Mouse (Mus musculus): Measurements from ENCODE around the gene Mrpl42. TPM values are rescaled to one million over a fixed set of nuclear protein-coding genes. Genes with fewer than 3 reads are reported as not detected.

Gene Mrpl42
- polyA plus RNA-seq, 1 experiment from 2014 or later: 233 TPM

DNA sequence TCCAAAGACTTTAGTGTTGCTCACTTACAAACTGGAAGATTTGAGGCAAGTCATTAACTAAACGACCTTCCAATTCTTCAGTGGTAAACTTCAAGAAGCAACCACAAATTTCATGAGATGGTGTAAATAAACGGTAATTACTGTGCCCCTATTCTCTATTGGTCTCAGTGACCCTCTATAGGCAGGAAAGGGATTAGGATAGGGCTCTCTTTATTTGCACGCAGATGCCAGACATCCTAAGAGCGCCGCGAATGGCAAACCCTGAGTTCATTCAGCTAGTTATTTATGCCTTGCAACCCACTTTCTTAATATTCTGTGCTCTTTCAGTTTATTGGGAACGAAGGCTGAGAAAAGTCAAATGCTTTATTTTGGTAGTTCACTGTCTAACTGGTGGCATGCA, 707 bp downstream of the Mrpl42 start:
- no peak for ATAC-seq
- Histone ChIP-seq H3K27ac (ENCODE audit: low read depth, low read length) (peak overlapping the region; percentile 60; the same call in 1 of the 2 replicates), H3K27me3 (replicated peaks; ENCODE audit: control insufficient read depth, insufficient read depth, low read length) (no peaks in the 10 kb centered on the region), H3K4me2 (replicated peaks; ENCODE audit: low read depth) (peak overlapping the region; percentile 59), H3K9ac (ENCODE audit: low read depth, low read length) (peak overlapping the region; percentile 48), H3K9me3 (ENCODE audit: control insufficient read depth) (no peaks in the 10 kb centered on the region), H3K4me3 (ENCODE audit: low read depth, low read length) (peak overlapping the region; percentile 63), H3K4me1 (replicated peaks; ENCODE audit: control insufficient read depth, insufficient read depth, low read length) (no peaks in the 10 kb centered on the region; the same call in 1 of the 2 replicates), H3K36me3 (ENCODE audit: control insufficient read depth, insufficient read depth) (peaks cover 9% of the 10 kb centered on the region; the same call in 1 of the 2 replicates)
- 2% methylated on average over 7 of the region's 7 CpGs for WGBS
- no peak for TF ChIP-seq CTCF (IDR thresholded peaks at IDR 0.05; ENCODE audit: low read depth)

DNA sequence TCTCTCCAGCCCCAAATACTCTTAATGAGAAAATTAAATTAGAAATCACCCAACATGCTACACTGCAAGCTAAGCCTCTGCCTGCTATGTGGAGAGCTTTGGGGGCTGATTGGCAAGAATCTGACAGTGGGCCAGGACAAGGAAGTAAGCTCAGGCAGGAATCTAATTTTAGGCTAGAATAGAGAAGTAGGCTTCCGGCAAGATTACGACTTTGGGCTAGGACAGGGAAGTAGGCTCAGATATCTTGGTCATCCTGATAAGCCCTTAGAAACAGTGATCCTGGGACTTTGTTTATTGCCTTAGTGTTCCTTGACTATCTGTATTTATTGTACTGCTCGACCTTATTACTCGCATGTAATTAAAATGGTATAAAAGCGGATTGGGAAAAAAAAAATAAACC, 7.5 kb downstream of the Mrpl42 start:
- Histone ChIP-seq H3K4me1 (replicated peaks; ENCODE audit: control insufficient read depth, insufficient read depth, low read length) (no peaks in the 10 kb centered on the region), H3K36me3 (ENCODE audit: control insufficient read depth, insufficient read depth) (peaks cover 71% of the 10 kb centered on the region), H3K27ac (ENCODE audit: low read depth, low read length) (no peak overlapping the region), H3K9ac (ENCODE audit: low read depth, low read length) (no peak overlapping the region), H3K27me3 (replicated peaks; ENCODE audit: control insufficient read depth, insufficient read depth, low read length) (no peaks in the 10 kb centered on the region), H3K4me2 (replicated peaks; ENCODE audit: low read depth) (no peak overlapping the region), H3K4me3 (ENCODE audit: low read depth, low read length) (no peak overlapping the region), H3K9me3 (ENCODE audit: control insufficient read depth) (no peaks in the 10 kb centered on the region)
- TF ChIP-seq CTCF (IDR thresholded peaks at IDR 0.05; ENCODE audit: low read depth): no peak
- 93% methylated on average over 5 of the region's 5 CpGs for WGBS
- no peak for ATAC-seq

DNA sequence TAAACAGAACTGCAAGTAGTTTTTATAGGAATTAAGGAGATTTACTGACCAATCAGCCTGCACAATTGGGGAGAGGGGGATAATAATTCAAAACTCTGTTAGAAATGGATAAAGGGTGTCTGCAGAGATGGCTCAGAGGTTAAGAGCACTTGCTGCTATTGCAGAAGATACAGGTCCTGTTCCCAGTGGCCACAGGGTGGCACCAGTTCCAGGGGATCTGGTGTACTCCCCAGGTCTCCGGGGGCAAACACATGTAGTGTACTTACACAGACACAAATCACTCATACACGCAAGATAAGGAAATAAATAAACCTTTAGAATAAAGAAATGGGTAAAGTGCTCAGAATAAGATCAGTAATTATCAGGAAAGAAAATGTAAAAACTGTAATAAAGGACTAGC, 12.1 kb downstream of the Mrpl42 start:
- peaks cover 89% of the 10 kb centered on the region for H3K36me3 ChIP-seq (ENCODE audit: control insufficient read depth, insufficient read depth)
- no peak overlapping the region for H3K4me2 ChIP-seq (replicated peaks; ENCODE audit: low read depth)
- no peaks in the 10 kb centered on the region for H3K27me3 ChIP-seq (replicated peaks; ENCODE audit: control insufficient read depth, insufficient read depth, low read length)
- H3K9me3 ChIP-seq (ENCODE audit: control insufficient read depth): no peaks in the 10 kb centered on the region
- H3K4me3 ChIP-seq (ENCODE audit: low read depth, low read length): no peak overlapping the region
- no peak overlapping the region for H3K27ac ChIP-seq (ENCODE audit: low read depth, low read length)
- WGBS: 71% methylated on average over 2 of the region's 2 CpGs
- TF ChIP-seq CTCF (IDR thresholded peaks at IDR 0.05; ENCODE audit: low read depth): peak; percentile 70
- no peaks in the 10 kb centered on the region for H3K4me1 ChIP-seq (replicated peaks; ENCODE audit: control insufficient read depth, insufficient read depth, low read length)
- no peak overlapping the region for H3K9ac ChIP-seq (ENCODE audit: low read depth, low read length)
- no peak for ATAC-seq

DNA sequence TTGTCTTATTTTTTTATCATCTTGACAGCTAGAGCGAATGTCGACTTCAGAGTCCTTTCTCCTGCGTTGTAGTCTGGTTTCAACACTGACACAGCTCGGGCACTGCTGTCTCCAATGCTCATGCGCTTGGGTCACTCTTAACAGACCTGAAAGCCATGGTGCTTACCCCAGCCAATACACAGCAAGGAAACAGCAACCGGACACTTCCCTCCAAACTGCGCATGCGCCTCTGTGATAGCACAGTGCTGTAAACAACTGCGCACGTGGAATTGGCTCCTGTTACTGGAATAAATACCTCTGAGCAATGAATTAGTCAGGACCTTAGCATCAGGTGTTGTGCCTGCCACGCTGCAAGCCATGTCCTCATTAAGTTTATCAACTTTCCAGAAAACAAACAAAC, 24.2 kb downstream of the Mrpl42 start:
- H3K4me1 ChIP-seq (replicated peaks; ENCODE audit: control insufficient read depth, insufficient read depth, low read length): no peaks in the 10 kb centered on the region
- H3K9me3 ChIP-seq (ENCODE audit: control insufficient read depth): no peaks in the 10 kb centered on the region
- no peak for TF ChIP-seq CTCF (IDR thresholded peaks at IDR 0.05; ENCODE audit: low read depth)
- WGBS: 85% methylated on average over 11 of the region's 11 CpGs
- no peak overlapping the region for H3K9ac ChIP-seq (ENCODE audit: low read depth, low read length)
- no peak for ATAC-seq
- H3K36me3 ChIP-seq (ENCODE audit: control insufficient read depth, insufficient read depth): peaks cover 1% of the 10 kb centered on the region; the same call in 1 of the 2 replicates
- no peak overlapping the region for H3K4me2 ChIP-seq (replicated peaks; ENCODE audit: low read depth)
- no peak overlapping the region for H3K4me3 ChIP-seq (ENCODE audit: low read depth, low read length)
- no peak overlapping the region for H3K27ac ChIP-seq (ENCODE audit: low read depth, low read length)
- no peaks in the 10 kb centered on the region for H3K27me3 ChIP-seq (replicated peaks; ENCODE audit: control insufficient read depth, insufficient read depth, low read length)

DNA sequence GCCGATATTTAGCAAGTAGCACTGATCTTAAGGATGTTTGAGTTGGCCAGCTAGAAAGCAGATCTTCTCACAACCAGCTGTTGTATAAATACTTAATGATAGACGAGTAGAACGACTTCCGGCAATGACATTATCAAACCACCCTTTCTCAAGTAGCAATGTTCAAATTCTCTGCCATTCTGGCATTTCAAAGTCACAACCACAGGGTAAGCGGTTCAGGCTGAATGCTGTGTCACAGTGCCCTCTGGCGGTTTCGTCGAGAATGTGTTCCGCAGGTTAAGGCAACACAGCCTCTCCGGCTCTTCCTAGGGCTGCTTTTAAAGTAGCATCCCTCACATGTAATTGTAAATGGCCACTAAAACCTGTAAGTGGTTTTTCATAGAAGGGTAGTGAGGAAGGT, 25.8 kb downstream of the Mrpl42 start:
- H3K27ac ChIP-seq (ENCODE audit: low read depth, low read length): no peak overlapping the region
- H3K36me3 ChIP-seq (ENCODE audit: control insufficient read depth, insufficient read depth): no peaks in the 10 kb centered on the region; the same call in 1 of the 2 replicates
- H3K4me1 ChIP-seq (replicated peaks; ENCODE audit: control insufficient read depth, insufficient read depth, low read length): no peaks in the 10 kb centered on the region
- no peak overlapping the region for H3K9ac ChIP-seq (ENCODE audit: low read depth, low read length)
- no peak overlapping the region for H3K4me3 ChIP-seq (ENCODE audit: low read depth, low read length)
- no peak overlapping the region for H3K4me2 ChIP-seq (replicated peaks; ENCODE audit: low read depth)
- H3K27me3 ChIP-seq (replicated peaks; ENCODE audit: control insufficient read depth, insufficient read depth, low read length): no peaks in the 10 kb centered on the region
- WGBS: 8% methylated on average over 10 of the region's 10 CpGs
- no peaks in the 10 kb centered on the region for H3K9me3 ChIP-seq (ENCODE audit: control insufficient read depth)
- peak; percentile 97 for TF ChIP-seq CTCF (IDR thresholded peaks at IDR 0.05; ENCODE audit: low read depth)
- no peak for ATAC-seq

DNA sequence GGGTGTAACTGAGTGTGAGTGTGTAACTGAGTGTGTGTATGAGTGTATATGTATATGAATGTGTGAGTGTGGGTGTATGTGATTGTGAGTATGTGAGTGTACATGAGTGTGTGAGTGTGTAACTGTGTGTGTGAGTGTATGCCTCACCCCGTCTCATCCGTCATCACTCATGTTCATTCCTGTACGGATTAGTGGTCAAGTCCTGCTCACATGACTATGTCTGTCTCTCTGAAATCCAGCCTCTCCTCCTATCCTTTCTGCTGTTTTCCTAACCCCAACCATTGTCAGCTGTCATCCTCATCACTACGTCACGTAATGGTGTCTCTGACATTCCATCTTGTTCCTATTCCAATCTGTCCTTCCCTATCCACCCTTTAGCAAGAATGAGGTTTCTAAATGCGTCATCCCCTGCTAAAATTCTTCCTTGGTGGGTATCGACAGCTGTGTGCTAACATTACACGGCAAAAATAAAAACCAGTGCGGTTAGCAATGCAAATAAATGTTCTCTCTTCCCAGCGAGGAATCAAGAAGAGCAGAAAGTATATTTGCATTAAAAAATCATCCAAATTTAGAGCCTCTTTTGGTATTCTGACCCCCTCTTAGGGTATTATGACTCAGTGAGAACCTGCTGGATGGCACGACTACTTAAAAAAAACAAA, 29.7 kb downstream of the Mrpl42 start:
- no peaks in the 10 kb centered on the region for H3K27me3 ChIP-seq (replicated peaks; ENCODE audit: control insufficient read depth, insufficient read depth, low read length)
- ATAC-seq: no peak
- 86% methylated on average over 11 of the region's 11 CpGs for WGBS
- no peaks in the 10 kb centered on the region for H3K9me3 ChIP-seq (ENCODE audit: control insufficient read depth)
- H3K4me2 ChIP-seq (replicated peaks; ENCODE audit: low read depth): no peak overlapping the region
- H3K27ac ChIP-seq (ENCODE audit: low read depth, low read length): no peak overlapping the region
- H3K4me3 ChIP-seq (ENCODE audit: low read depth, low read length): no peak overlapping the region
- H3K9ac ChIP-seq (ENCODE audit: low read depth, low read length): no peak overlapping the region
- no peaks in the 10 kb centered on the region for H3K4me1 ChIP-seq (replicated peaks; ENCODE audit: control insufficient read depth, insufficient read depth, low read length)
- no peak for TF ChIP-seq CTCF (IDR thresholded peaks at IDR 0.05; ENCODE audit: low read depth)
- no peaks in the 10 kb centered on the region for H3K36me3 ChIP-seq (ENCODE audit: control insufficient read depth, insufficient read depth)

Measured in intestine, postnatal 0 days (tissue).